Mouse (Mus musculus) thymus, adult 2 months (tissue): ENCODE data around the gene Smug1. TPM values are rescaled to one million over a fixed set of nuclear protein-coding genes. Genes with fewer than 3 reads are reported as not detected.
A peak's percentile ranks its signal among the peaks of the same experiment; 100 is the strongest.

Experiments used
- DNase-seq: peaks from one replicate; pipeline ENCODE4 v3.0.0; 2021
- H3K27ac ChIP-seq: fragments of 200-500 bp; 2 replicates; pipeline ENCODE4 v1.5.1; 2012; ENCODE audit warnings: low read length, control low read depth; ENCODE audit not compliant: control insufficient read depth, insufficient read depth
- H3K27me3 ChIP-seq: fragments of 200-500 bp; 2 replicates; pipeline ENCODE4 v1.6.1; 2012; ENCODE audit warnings: mild to moderate bottlenecking, low read length, moderate library complexity, mixed read lengths; ENCODE audit not compliant: control insufficient read depth, insufficient read depth
- H3K36me3 ChIP-seq: fragments of 200-500 bp; 2 replicates; pipeline ENCODE4 v1.6.1; 2012; ENCODE audit warnings: mild to moderate bottlenecking, low read length, moderate library complexity; ENCODE audit not compliant: control insufficient read depth, insufficient read depth
- H3K4me1 ChIP-seq: fragments of 200-500 bp; replicated peaks from 2 replicates; pipeline ENCODE4 v1.6.1; 2012; ENCODE audit warnings: low read length; ENCODE audit not compliant: control insufficient read depth, insufficient read depth
- H3K4me3 ChIP-seq: fragments of 200-500 bp; 2 replicates; pipeline ENCODE4 v1.5.1; 2012; ENCODE audit warnings: mild to moderate bottlenecking, low read length, control low read depth, moderate library complexity; ENCODE audit not compliant: control insufficient read depth, insufficient read depth
- CTCF ChIP-seq: fragments of 200-500 bp; IDR thresholded peaks from 2 replicates; pipeline ENCODE4 v1.5.1; 2012; ENCODE audit warnings: mild to moderate bottlenecking, control low read depth, low read length, moderate library complexity, borderline replicate concordance; ENCODE audit not compliant: control insufficient read depth, poor library complexity, insufficient read depth; ENCODE audit errors: extremely low read depth
- POLR2A ChIP-seq: fragments of 200-500 bp; IDR thresholded peaks from 2 replicates; pipeline ENCODE4 v1.6.1; 2012; ENCODE audit warnings: mild to moderate bottlenecking, low read length, control low read depth, moderate library complexity; ENCODE audit not compliant: control insufficient read depth, poor library complexity, insufficient read depth; ENCODE audit errors: extremely low read depth
- WGBS: fragments of 180-500 bp; shearing (Covaris S2); methylation state at CpG from one replicate; pipeline ENCODE4 v1.1.7; 2018; 5-methylcytosine and 5-hydroxymethylcytosine counted together
- polyA plus RNA-seq: library from polyadenylated mRNA; depleted of rRNA; stranded (reverse); fragments of >200 nt; gene quantifications from 2 replicates; pipeline ENCODE4 v1.2.3, GENCODE M21; 2012

Gene Smug1
- polyA plus RNA-seq, 1 experiment, result 25.1 TPM

- peaks cover 10% of the 10 kb centered on the region; the same call in 1 of the 2 replicates for H3K4me1 ChIP-seq
- no peak overlapping the region for H3K4me3 ChIP-seq
- 56% methylated on average over 19 of the region's 19 CpGs for WGBS
- peak; percentile 43 for DNase-seq
- peaks cover 13% of the 10 kb centered on the region; the same call in 1 of the 2 replicates for H3K27me3 ChIP-seq
- H3K27ac ChIP-seq, result no peak overlapping the region
- TF ChIP-seq CTCF (0 out of 2 replicates have a peak, but pooled peaks have one; percentile 21), POLR2A (no peak)
- no peaks in the 10 kb centered on the region for H3K36me3 ChIP-seq
These were observed 18.7 kb upstream of the Smug1 start for GRCm38 (mm10) chr15:103185462-103186198.

- Histone ChIP-seq H3K4me1 (peaks cover 10% of the 10 kb centered on the region; the same call in 1 of the 2 replicates), H3K4me3 (no peak overlapping the region), H3K27ac (no peak overlapping the region), H3K27me3 (peaks cover 13% of the 10 kb centered on the region; the same call in 1 of the 2 replicates), H3K36me3 (no peaks in the 10 kb centered on the region)
- no peak for DNase-seq
- TF ChIP-seq POLR2A, result no peak
- no peak for TF ChIP-seq CTCF
- WGBS, result 32% methylated on average over 25 of the region's 25 CpGs
These were observed 17.0 kb upstream of the Smug1 start for GRCm38 (mm10) chr15:103183651-103184610.

- WGBS, result 3% methylated on average over 21 of the region's 21 CpGs
- Histone ChIP-seq H3K27ac (no peak overlapping the region), H3K27me3 (peaks cover 14% of the 10 kb centered on the region; the same call in 1 of the 2 replicates), H3K4me1 (peaks cover 10% of the 10 kb centered on the region; the same call in 1 of the 2 replicates), H3K4me3 (no peak overlapping the region), H3K36me3 (no peaks in the 10 kb centered on the region)
- peak; percentile 52 for DNase-seq
- TF ChIP-seq POLR2A (no peak), CTCF (peak; percentile 84)
These were observed 16.2 kb upstream of the Smug1 start for GRCm38 (mm10) chr15:103183135-103183534.

GRCm38 (mm10) chr15:103182166-103182790, 15.4 kb upstream of the Smug1 start:
- no peak for TF ChIP-seq POLR2A
- peak; percentile 100 for TF ChIP-seq CTCF
- no peak overlapping the region for H3K27ac ChIP-seq
- peaks cover 14% of the 10 kb centered on the region; the same call in 1 of the 2 replicates for H3K27me3 ChIP-seq
- 0 out of 2 replicates have a peak overlapping the region, but pooled peaks have one; percentile 19 for H3K4me3 ChIP-seq
- DNase-seq, result peak; percentile 82
- WGBS, result 4% methylated on average over 44 of the region's 48 CpGs
- no peaks in the 10 kb centered on the region for H3K36me3 ChIP-seq
- peaks cover 16% of the 10 kb centered on the region for H3K4me1 ChIP-seq

GRCm38 (mm10) chr15:103180406-103180805, 13.5 kb upstream of the Smug1 start:
- Histone ChIP-seq H3K4me1 (peaks cover 16% of the 10 kb centered on the region), H3K27me3 (peaks cover 14% of the 10 kb centered on the region; the same call in 1 of the 2 replicates)

GRCm38 (mm10) chr15:103178767-103179166, 11.9 kb upstream of the Smug1 start:
- TF ChIP-seq POLR2A, result no peak
- no peak for TF ChIP-seq CTCF
- Histone ChIP-seq H3K27ac (no peak overlapping the region), H3K4me1 (peaks cover 14% of the 10 kb centered on the region), H3K36me3 (no peaks in the 10 kb centered on the region), H3K4me3 (no peak overlapping the region), H3K27me3 (peaks cover 10% of the 10 kb centered on the region; the same call in 1 of the 2 replicates)
- WGBS, result 95% methylated on average over 1 of the region's 1 CpGs
- DNase-seq, result no peak

More at GRCm38 (mm10) chr15:103180406-103180805, 13.5 kb upstream of the Smug1 start:
- Histone ChIP-seq H3K36me3 (no peaks in the 10 kb centered on the region), H3K27ac (no peak overlapping the region), H3K4me3 (no peak overlapping the region)
- DNase-seq, result no peak
- no peak for TF ChIP-seq CTCF
